Mouse (Mus musculus) kidney, embryonic 14.5 days (tissue): ENCODE measurements at regions not wholly inside any gene's neighbourhood (a gene's known extent, or its start where the extent isn't known, plus 50 kb on each side); places are given as distances from the start of the nearest gene placed in this dataset.

Source experiments
- ATAC-seq: fragments of 200-750 bp; cut with Nextera tagmentation; 2 replicates; pipeline ENCODE4 v1.8.0; 2017; ENCODE audit warnings: moderate number of reproducible peaks, mild to moderate bottlenecking, moderate TSS enrichment, moderate library complexity; ENCODE audit not compliant: low FRiP score, low TSS enrichment
- H3K27ac ChIP-seq: fragments of 300-500 bp; sonication (generic); 2 replicates; pipeline ENCODE4 v1.5.1; 2014; ENCODE audit warnings: low read depth, mild to moderate bottlenecking, low read length, moderate library complexity, mixed read lengths
- H3K27me3 ChIP-seq: fragments of 300-500 bp; sonication (generic); 2 replicates; pipeline ENCODE4 v1.6.1; 2014; ENCODE audit warnings: mild to moderate bottlenecking, low read length; ENCODE audit not compliant: control insufficient read depth, insufficient read depth
- H3K36me3 ChIP-seq: fragments of 300-500 bp; sonication (generic); 2 replicates; pipeline ENCODE4 v1.6.1; 2014; ENCODE audit warnings: low read length, mixed read lengths; ENCODE audit not compliant: control insufficient read depth, insufficient read depth
- H3K4me1 ChIP-seq: fragments of 300-500 bp; sonication (generic); 2 replicates; pipeline ENCODE4 v1.6.1; 2014; ENCODE audit warnings: low read length, mixed read lengths; ENCODE audit not compliant: control insufficient read depth, insufficient read depth
- H3K4me2 ChIP-seq: fragments of 300-500 bp; sonication (generic); replicated peaks from 2 replicates; pipeline ENCODE4 v1.6.1; 2014; ENCODE audit warnings: low read depth, mild to moderate bottlenecking, low read length
- H3K4me3 ChIP-seq: fragments of 300-500 bp; sonication (generic); 2 replicates; pipeline ENCODE4 v1.5.1; 2014; ENCODE audit warnings: mild to moderate bottlenecking, low read length
- H3K9ac ChIP-seq: fragments of 300-500 bp; sonication (generic); 2 replicates; pipeline ENCODE4 v1.6.1; 2014; ENCODE audit warnings: low read depth, mild to moderate bottlenecking, low read length, moderate library complexity
- H3K9me3 ChIP-seq: fragments of 300-500 bp; sonication (generic); 2 replicates; pipeline ENCODE4 v1.6.1; 2016; ENCODE audit warnings: low read length; ENCODE audit not compliant: control insufficient read depth
- WGBS: fragments of 180-500 bp; shearing (Covaris S2); extraction: QIAGEN DNeasy Blood & Tissue Kit; methylation state at CpG from one replicate; pipeline ENCODE4 v1.1.7; 2014; 5-methylcytosine and 5-hydroxymethylcytosine counted together

DNA sequence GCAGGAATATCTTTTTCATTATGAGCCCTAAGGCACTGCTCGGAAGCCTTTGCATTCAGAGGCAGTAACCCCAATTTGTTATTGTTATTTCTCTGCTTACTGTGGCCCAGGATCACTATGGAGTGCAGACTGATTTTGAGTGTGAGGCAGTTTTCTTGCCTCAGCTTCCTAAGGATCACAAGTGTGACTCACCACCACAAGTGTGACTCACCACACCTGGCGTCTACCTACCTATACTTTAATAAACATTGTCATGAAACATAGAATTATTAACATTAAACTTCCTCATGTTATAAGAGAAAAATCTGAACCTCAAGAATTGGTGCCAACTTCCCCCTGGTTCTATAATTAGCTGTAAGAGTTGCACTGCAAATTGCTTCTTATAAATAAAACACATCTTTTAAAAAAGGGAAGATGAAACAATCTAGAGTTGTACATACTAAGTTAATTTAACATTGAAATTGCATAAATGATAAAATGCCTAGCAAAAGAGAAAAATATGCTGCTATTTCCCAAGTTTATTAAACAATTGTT lies 52.4 kb upstream of the Cdkn2b start:
- no peaks in the 10 kb centered on the region for H3K4me1 ChIP-seq
- H3K4me3 ChIP-seq, result no peak overlapping the region
- H3K9ac ChIP-seq, result no peak overlapping the region
- H3K27ac ChIP-seq, result no peak overlapping the region
- no peaks in the 10 kb centered on the region for H3K36me3 ChIP-seq
- no peaks in the 10 kb centered on the region for H3K9me3 ChIP-seq
- WGBS, result 65% methylated on average over 2 of the region's 2 CpGs
- no peaks in the 10 kb centered on the region for H3K27me3 ChIP-seq
- no peak overlapping the region for H3K4me2 ChIP-seq
- ATAC-seq, result no peak

DNA sequence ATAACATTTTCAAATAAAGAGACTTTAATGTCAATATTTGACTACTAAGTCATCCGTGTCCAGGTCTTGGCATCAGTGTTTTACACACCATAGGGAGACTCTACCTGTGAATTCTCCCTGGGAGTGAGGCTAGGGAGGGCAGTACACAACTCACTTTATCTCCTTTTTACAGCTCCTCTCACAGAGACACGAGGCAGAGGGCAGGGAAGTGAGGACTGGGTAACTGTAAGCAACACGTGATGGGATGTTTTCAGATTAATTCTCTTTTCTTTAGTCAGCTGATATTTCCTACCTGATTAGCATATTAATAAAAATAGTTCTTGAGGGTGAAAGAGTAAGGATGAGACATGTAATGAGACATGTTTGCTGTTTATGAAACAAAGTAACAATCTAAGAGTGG lies 51.8 kb upstream of the Cdkn2b start:
- H3K36me3 ChIP-seq, result no peaks in the 10 kb centered on the region
- H3K27ac ChIP-seq, result no peak overlapping the region
- H3K9ac ChIP-seq, result no peak overlapping the region
- H3K4me2 ChIP-seq, result no peak overlapping the region
- WGBS, result 48% methylated on average over 3 of the region's 3 CpGs
- H3K4me1 ChIP-seq, result no peaks in the 10 kb centered on the region
- no peak overlapping the region for H3K4me3 ChIP-seq
- no peaks in the 10 kb centered on the region for H3K27me3 ChIP-seq
- H3K9me3 ChIP-seq, result no peaks in the 10 kb centered on the region
- no peak for ATAC-seq

DNA sequence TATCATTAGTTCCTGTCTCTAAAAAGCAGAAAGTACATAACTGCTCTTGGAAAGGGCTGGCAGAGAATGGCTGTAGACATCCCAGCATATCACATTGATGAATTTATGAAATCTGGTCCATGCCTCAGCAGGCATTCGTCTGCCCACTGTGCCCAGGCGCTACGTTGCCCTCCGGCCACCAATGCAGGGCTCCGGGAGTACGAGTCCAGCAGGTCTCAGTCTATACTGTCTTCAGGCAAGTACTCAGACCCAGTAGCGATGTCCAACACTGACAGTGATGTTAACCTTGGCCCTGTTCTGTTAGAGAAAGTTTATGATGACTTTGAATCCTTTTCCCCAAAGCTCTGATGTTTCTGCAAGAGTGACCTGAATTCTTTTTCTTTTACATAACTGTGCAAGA lies 50.5 kb upstream of the Cdkn2b start:
- no peak for ATAC-seq
- no peaks in the 10 kb centered on the region for H3K36me3 ChIP-seq
- H3K27me3 ChIP-seq, result no peaks in the 10 kb centered on the region
- 90% methylated on average over 7 of the region's 7 CpGs for WGBS
- no peak overlapping the region for H3K4me3 ChIP-seq
- no peaks in the 10 kb centered on the region for H3K4me1 ChIP-seq
- no peak overlapping the region for H3K9ac ChIP-seq
- no peak overlapping the region for H3K4me2 ChIP-seq
- no peak overlapping the region for H3K27ac ChIP-seq
- H3K9me3 ChIP-seq, result no peaks in the 10 kb centered on the region
